16 mouse cellular contexts compared by ENCODE assay signal in genomic region chr2:64878275-64878674, GRCm38 (mm10).
"Had no signal": no experiment of that assay in that cellular context is flagged by ENCODE, and none has a peak within 500 bp of the region (broad histone marks: within the 10 kb centered on the region; RNA-seq: fewer than 3 reads in every experiment).

No protein-coding gene starts in this region.

- DNase-seq: liver, embryonic 13.5 days; liver, postnatal 0 days; lung, adult 2 months; lung, postnatal 14 days; lung, postnatal 36 days; right cerebral cortex, postnatal 14 days; thymus, adult 2 months; thymus, postnatal 25 days; thymus, postnatal 4 days had no signal

- H3K4me1 ChIP-seq: liver, embryonic 13.5 days; liver, embryonic 15.5 days; lung, embryonic 15.5 days; midbrain, embryonic 12.5 days; neural tube, embryonic 12.5 days; stomach, embryonic 15.5 days had no signal

- H3K27me3 ChIP-seq: liver, embryonic 13.5 days; liver, embryonic 15.5 days; lung, embryonic 15.5 days; midbrain, embryonic 12.5 days; neural tube, embryonic 12.5 days; stomach, embryonic 15.5 days had no signal

- H3K36me3 ChIP-seq: liver, embryonic 13.5 days; liver, embryonic 15.5 days; lung, embryonic 15.5 days; midbrain, embryonic 12.5 days; neural tube, embryonic 12.5 days; stomach, embryonic 15.5 days had no signal

- H3K4me2 ChIP-seq: liver, embryonic 13.5 days; liver, embryonic 15.5 days; lung, embryonic 15.5 days; midbrain, embryonic 12.5 days; neural tube, embryonic 12.5 days; stomach, embryonic 15.5 days had no signal

- H3K27ac ChIP-seq: liver, embryonic 13.5 days; liver, embryonic 15.5 days; lung, embryonic 15.5 days; midbrain, embryonic 12.5 days; neural tube, embryonic 12.5 days; stomach, embryonic 15.5 days; stomach, postnatal 0 days had no signal

- ATAC-seq: liver, postnatal 0 days; lung, postnatal 0 days had no signal

- H3K9me3 ChIP-seq: liver, embryonic 13.5 days; liver, embryonic 15.5 days; lung, embryonic 15.5 days; midbrain, embryonic 12.5 days; neural tube, embryonic 12.5 days; stomach, embryonic 15.5 days had no signal

- H3K9ac ChIP-seq: liver, embryonic 13.5 days; liver, embryonic 15.5 days; liver, postnatal 0 days; lung, embryonic 15.5 days; midbrain, embryonic 12.5 days; neural tube, embryonic 12.5 days; stomach, embryonic 15.5 days had no signal

- H3K4me3 ChIP-seq: liver, embryonic 13.5 days; liver, embryonic 15.5 days; lung, embryonic 15.5 days; midbrain, embryonic 12.5 days; neural tube, embryonic 12.5 days; stomach, embryonic 15.5 days had no signal
